Mouse (Mus musculus) layer of hippocampus, postnatal 14 days (tissue): ENCODE results near the gene Zfp934. TPM values are rescaled to one million over a fixed set of nuclear protein-coding genes. Genes with fewer than 3 reads are reported as not detected.
"Not testable (repeated sequence)": the region's sequence is repeated elsewhere in the genome, so short reads cannot be mapped to it uniquely, and the experiment has no call there.

Experiments
- DNase-seq, 2 experiments: peaks; one replicate each; pipeline ENCODE4 v3.0.0; 2021 to 2022; ENCODE audit warnings: low spot score in 2 of 2, mixed read lengths in 1 of 2
- long read RNA-seq, 2 experiments: library from polyadenylated mRNA; stranded (forward); transcript quantifications; one replicate each; pipeline ENCODE4 v2.0.0; 2021
- microRNA-seq, 2 experiments: library from miRNA; unstranded; fragments of <30 nt; microRNA quantifications; one replicate each; pipeline ENCODE4 v1.2.0; 2021
- total RNA-seq, 2 experiments: library from RNA; stranded (reverse); gene quantifications; 2 replicates each; pipeline ENCODE4 v1.2.3; 2021

Gene Zfp934
- total RNA-seq, result 1 to 10 TPM; 6.0 to 6.9 TPM
- long read RNA-seq, experiment 1, partial matches to known transcripts, result 1 of 4 reads
- long read RNA-seq, experiment 1, other reads (novel, unspliced or antisense), result 2 of 4 reads
- long read RNA-seq, experiment 2, partial matches to known transcripts, result 0 of 6 reads
- long read RNA-seq, experiment 2, other reads (novel, unspliced or antisense), result 3 of 6 reads

DNA sequence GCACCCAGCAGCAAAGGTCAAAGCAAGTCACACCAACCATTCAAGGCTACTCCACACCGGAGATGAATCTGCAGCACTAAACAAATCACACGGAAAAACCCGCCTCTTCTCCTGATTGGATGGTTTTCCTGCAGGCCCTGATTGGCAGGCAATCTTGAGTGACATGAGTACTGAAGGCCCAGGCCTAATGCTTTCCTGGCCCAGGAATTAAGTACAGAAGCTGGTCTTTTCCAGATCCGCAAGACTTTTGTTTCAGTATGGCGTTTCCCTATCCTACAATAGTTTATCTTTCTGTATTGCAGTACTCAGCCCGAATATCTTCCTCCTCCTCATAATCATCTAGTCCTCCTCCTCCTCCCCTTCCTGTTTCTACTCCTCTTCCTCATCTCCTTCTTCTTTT, at the start of gene Zfp934:
Gene Zfp934 (minus strand): TSS at position 101 of the 400 bp plus-strand sequence.
- DNase-seq, result not testable (repeated sequence)

DNA sequence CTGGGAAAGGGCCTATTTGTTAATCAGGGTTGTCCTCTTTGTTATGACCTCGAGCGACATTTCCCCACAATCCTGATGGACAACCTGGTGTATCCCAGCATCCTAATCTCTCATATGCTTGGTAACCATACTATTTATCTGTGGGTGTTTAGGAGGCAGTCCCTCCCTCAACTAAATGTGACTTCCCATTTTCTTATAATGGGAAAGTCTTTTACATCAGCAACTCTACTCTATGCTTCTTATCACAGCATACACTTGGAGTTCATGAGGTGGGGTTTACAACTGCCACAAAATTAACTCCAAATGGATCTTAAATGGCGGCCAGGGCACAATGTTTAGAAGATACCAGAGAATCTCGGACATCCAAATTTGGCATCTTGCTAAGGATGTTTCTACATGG, 46.5 kb upstream of the Zfp934 start:
- not testable (repeated sequence) for DNase-seq

DNA sequence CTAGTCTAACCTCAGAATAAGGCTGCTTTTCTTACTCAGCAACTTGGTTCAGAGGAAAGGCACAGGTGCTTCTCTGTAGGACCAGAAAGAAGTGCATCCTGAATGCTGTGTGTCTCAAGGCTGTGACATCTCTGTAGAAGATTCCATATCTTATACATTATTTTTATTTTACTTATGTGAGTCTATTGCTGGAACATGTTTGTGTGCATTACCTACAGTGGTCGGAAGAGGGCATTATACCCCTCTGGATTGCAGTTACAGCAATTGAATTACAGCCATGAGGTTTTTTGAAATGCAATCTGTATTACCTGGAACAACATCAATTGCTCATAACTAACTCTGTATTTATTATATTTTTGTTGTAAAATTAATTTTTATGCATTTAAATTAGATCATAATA, 9.3 kb downstream of the Zfp934 start:
- not testable (repeated sequence) for DNase-seq

- DNase-seq, result peak; percentile 66 to 77
Observed at GRCm38 (mm10) chr13:62558189-62559110, 12.5 kb downstream of the Zfp934 start, which contains the start of gene Zfp935. Gene Zfp935, minus strand, starts transcription at chr13:62558511.

DNA sequence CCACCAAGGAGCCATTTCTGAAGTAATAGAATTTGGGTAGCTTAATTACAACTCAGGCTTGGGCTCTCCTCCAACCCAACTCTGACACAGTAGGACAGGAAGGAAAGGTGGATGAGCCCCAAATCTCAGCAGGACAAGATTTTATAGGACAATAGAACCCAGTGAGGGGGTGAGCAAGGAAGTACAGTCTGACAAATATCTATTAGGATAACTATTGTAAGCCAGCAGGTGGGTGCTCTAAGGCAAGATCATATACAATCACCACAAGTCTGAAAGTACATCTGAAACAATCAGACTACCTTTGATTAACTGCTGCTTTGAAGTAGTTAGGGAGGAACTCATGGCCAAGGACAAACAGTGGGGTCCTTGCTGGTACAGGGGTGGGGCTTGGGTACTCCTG, 40.9 kb downstream of the Zfp934 start:
- DNase-seq, result not testable (repeated sequence)

- DNase-seq, result not testable (repeated sequence)
Observed at GRCm38 (mm10) chr13:62510641-62511420, 60.2 kb downstream of the Zfp934 start.

- not testable (repeated sequence) for DNase-seq
Observed at GRCm38 (mm10) chr13:62472661-62473060, 98.3 kb downstream of the Zfp934 start.

GRCm38 (mm10) chr13:62469947-62470346, 101.1 kb downstream of the Zfp934 start:
- not testable (repeated sequence) for DNase-seq

DNA sequence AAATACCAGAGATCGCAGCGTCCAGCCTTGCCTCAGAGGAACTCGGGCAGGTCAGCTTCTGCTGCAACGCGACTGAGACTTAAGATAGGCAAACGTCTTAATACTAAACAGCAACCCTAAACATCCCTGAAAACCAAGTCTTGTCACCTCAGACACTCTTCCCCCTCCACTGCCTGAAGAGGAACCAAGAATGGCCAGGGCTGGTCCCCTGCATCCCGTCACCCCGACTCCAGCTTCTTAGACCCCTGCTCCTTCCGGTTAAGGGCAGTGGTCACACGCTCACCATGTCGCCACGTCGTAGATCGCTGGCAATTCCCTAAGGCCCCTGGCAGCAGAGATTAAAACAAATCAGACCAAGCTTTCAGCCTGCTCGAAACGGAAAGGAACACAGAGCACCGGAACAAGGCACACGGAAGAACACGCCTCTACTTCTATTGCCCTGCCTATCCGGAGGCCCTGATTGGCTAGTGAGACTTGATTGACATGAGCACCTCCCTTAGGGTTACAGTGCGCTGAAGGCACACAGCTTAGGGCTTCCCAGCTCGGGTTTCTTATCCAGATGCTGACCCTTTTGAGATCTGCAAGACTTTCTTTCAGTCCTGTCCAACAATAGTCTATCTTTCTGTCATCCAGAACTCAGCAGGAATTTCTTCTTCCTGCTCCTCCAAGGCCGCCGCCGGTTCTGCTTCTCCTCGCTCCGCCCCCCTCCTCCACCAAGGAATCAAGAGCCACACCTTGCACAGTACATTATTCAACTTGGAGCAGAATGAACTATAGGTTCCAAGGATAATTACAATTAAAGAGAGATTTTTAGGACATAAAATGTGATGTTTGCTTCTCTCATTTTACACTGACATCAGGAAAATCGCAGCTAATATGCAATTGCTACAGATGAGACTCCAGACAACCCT, 104.3 kb downstream of the Zfp934 start, which contains the start of gene Gm49359:
Gene Gm49359 (minus strand): TSS at position 409 of the 911 bp plus-strand sequence.
- peak; percentile 84 to 94 for DNase-seq

Small RNA genes within 50 kb of the gene (microRNA-seq; reads per million reads assigned to microRNA genes)
- 0 reads per million in 2 experiments for gene Gm22256

Other genes starting within 250 kb of the Zfp934 start
- gene Gm3604, start 188.0 kb downstream of the Zfp934 start, total RNA-seq, result 1 to 10 TPM; 1.1 to 1.2 TPM
- 10 to 100 TPM; 13.9 to 15.9 TPM for gene Gm49359, start 104.4 kb downstream of the Zfp934 start, total RNA-seq
- gene Zfp935, start 12.7 kb downstream of the Zfp934 start, total RNA-seq, result not detected
- gene 6720489N17Rik, start 53.0 kb upstream of the Zfp934 start, total RNA-seq, result 1 to 10 TPM; 3.2 TPM
- 10 to 100 TPM; 12.7 to 13.5 TPM for gene Platr25, start 189.5 kb upstream of the Zfp934 start, total RNA-seq
- gene Gm5141, start 214.6 kb upstream of the Zfp934 start, total RNA-seq, result 1 to 10 TPM; 4.5 to 6.0 TPM